Mouse (Mus musculus): ENCODE measurements around the gene Ddx3y.

Ddx3y gene

GRCm38 (mm10) chrY:1286171-1286795 is at the start of gene Ddx3y:
TSS of gene Ddx3y (minus strand) at chrY:1286629.
- DNase-seq (ENCODE audit: low spot score in 2 of 2): peak in 1 of 2 experiments; percentile 47

GRCm38 (mm10) chrY:1293708-1294107 is 7.3 kb upstream of the Ddx3y start:
- no peak for DNase-seq (ENCODE audit: low spot score in 2 of 2)

GRCm38 (mm10) chrY:1285735-1286134 is 694 bp downstream of the Ddx3y start:
- DNase-seq (ENCODE audit: low spot score in 2 of 2): no peak

- no peak for DNase-seq (ENCODE audit: low spot score in 2 of 2)
Measured at GRCm38 (mm10) chrY:1246117-1246516, 40.3 kb downstream of the Ddx3y start.

GRCm38 (mm10) chrY:1245426-1245863 is 41.0 kb downstream of the Ddx3y start, which contains the start of gene Uty:
TSS of gene Uty (minus strand) at chrY:1245759.
- DNase-seq (ENCODE audit: low spot score in 2 of 2): peak in 1 of 2 experiments; percentile 11

- DNase-seq (ENCODE audit: low spot score in 2 of 2): no peak
Measured at GRCm38 (mm10) chrY:1244940-1245339, 41.5 kb downstream of the Ddx3y start.

GRCm38 (mm10) chrY:1244421-1244820 is 42.0 kb downstream of the Ddx3y start:
- no peak for DNase-seq (ENCODE audit: low spot score in 2 of 2)

- no peak for DNase-seq (ENCODE audit: low spot score in 2 of 2)
Measured at GRCm38 (mm10) chrY:1220001-1220400, 66.4 kb downstream of the Ddx3y start.
